Mouse (Mus musculus) thymus, adult 2 months (tissue): Measurements from ENCODE around the gene Sorcs1. TPM values are rescaled to one million over a fixed set of nuclear protein-coding genes. Genes with fewer than 3 reads are reported as not detected.

Source experiments
- DNase-seq: peaks from one replicate; pipeline ENCODE4 v3.0.0; 2021
- H3K27ac ChIP-seq: fragments of 200-500 bp; 2 replicates; pipeline ENCODE4 v1.5.1; 2012; ENCODE audit warnings: low read length, control low read depth; ENCODE audit not compliant: control insufficient read depth, insufficient read depth
- H3K27me3 ChIP-seq: fragments of 200-500 bp; 2 replicates; pipeline ENCODE4 v1.6.1; 2012; ENCODE audit warnings: mild to moderate bottlenecking, low read length, moderate library complexity, mixed read lengths; ENCODE audit not compliant: control insufficient read depth, insufficient read depth
- H3K36me3 ChIP-seq: fragments of 200-500 bp; 2 replicates; pipeline ENCODE4 v1.6.1; 2012; ENCODE audit warnings: mild to moderate bottlenecking, low read length, moderate library complexity; ENCODE audit not compliant: control insufficient read depth, insufficient read depth
- H3K4me1 ChIP-seq: fragments of 200-500 bp; replicated peaks from 2 replicates; pipeline ENCODE4 v1.6.1; 2012; ENCODE audit warnings: low read length; ENCODE audit not compliant: control insufficient read depth, insufficient read depth
- H3K4me3 ChIP-seq: fragments of 200-500 bp; 2 replicates; pipeline ENCODE4 v1.5.1; 2012; ENCODE audit warnings: mild to moderate bottlenecking, low read length, control low read depth, moderate library complexity; ENCODE audit not compliant: control insufficient read depth, insufficient read depth
- CTCF ChIP-seq: fragments of 200-500 bp; IDR thresholded peaks from 2 replicates; pipeline ENCODE4 v1.5.1; 2012; ENCODE audit warnings: mild to moderate bottlenecking, control low read depth, low read length, moderate library complexity, borderline replicate concordance; ENCODE audit not compliant: control insufficient read depth, poor library complexity, insufficient read depth; ENCODE audit errors: extremely low read depth
- POLR2A ChIP-seq: fragments of 200-500 bp; IDR thresholded peaks from 2 replicates; pipeline ENCODE4 v1.6.1; 2012; ENCODE audit warnings: mild to moderate bottlenecking, low read length, control low read depth, moderate library complexity; ENCODE audit not compliant: control insufficient read depth, poor library complexity, insufficient read depth; ENCODE audit errors: extremely low read depth
- WGBS: fragments of 180-500 bp; shearing (Covaris S2); methylation state at CpG from one replicate; pipeline ENCODE4 v1.1.7; 2018; 5-methylcytosine and 5-hydroxymethylcytosine counted together
- polyA plus RNA-seq: library from polyadenylated mRNA; depleted of rRNA; stranded (reverse); fragments of >200 nt; gene quantifications from 2 replicates; pipeline ENCODE4 v1.2.3, GENCODE M21; 2012

Sorcs1 gene
- polyA plus RNA-seq, 1 experiment: 0.23 TPM

DNA sequence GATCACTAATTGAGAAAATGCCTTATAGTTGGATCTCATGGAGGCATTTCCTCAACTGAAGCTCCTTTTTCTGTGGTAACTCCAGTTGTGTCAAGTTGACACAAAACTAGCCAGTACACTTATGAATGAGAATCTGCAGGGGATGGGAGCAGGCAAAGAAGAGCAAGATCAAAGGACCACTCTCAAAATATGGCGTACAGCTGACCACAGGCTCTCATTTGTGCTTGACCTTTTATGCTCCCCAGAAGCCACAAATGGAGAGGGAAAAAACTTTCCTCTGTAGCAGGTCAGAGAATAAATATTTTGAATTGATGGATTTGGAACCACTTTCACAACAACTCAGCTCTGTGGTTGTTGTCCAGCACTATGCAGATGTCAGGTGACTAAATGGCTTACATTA is 14.1 kb downstream of the Sorcs1 start:
- no peaks in the 10 kb centered on the region for H3K36me3 ChIP-seq
- no peak overlapping the region for H3K27ac ChIP-seq
- H3K27me3 ChIP-seq: no peaks in the 10 kb centered on the region
- H3K4me1 ChIP-seq: no peaks in the 10 kb centered on the region
- no peak overlapping the region for H3K4me3 ChIP-seq
- no peak for TF ChIP-seq POLR2A
- no peak for TF ChIP-seq CTCF
- 84% methylated on average over 1 of the region's 1 CpGs for WGBS
- no peak for DNase-seq

DNA sequence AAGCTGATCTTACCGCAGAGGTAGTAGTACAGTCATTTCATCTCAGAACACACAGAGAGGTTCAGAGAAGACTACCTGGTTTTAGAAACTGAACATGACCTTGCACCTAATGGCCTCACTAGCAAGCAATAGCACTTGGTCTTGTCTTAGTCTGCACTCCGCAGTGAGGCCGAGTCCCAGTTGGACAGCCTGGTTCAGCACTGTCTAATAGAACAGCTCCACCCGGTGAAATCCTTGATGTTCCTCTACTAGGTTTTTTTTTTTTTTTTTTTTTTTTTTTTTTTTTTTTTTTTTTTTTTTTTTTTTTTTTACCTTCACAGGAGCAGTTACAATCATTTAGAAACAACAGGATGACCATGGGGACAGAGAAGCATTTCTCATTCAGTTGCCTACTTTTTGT is 19.3 kb downstream of the Sorcs1 start:
- WGBS: 53% methylated on average over 4 of the region's 4 CpGs
- H3K36me3 ChIP-seq: no peaks in the 10 kb centered on the region
- H3K27me3 ChIP-seq: no peaks in the 10 kb centered on the region
- no peak overlapping the region for H3K4me3 ChIP-seq
- TF ChIP-seq POLR2A (no peak), CTCF (no peak)
- no peaks in the 10 kb centered on the region for H3K4me1 ChIP-seq
- H3K27ac ChIP-seq: no peak overlapping the region
- DNase-seq: no peak

DNA sequence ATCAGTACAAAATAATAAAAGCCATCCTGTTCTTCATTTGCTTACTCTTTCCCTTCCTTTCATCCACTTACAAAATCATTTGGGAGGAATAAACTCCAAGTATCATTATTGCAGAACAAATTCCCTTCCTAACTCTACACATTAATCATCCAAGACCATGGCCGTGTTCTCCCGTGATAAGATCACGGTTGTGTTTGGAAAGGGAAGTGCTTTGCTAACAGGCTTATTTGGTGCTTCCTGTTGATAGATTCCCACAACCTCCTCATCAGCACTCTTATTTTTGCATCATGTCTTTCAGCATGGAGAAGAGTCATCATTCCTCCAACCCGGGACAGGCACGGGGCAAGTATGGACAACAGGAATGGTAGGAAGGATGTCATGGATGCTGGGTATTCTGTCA is 25.7 kb downstream of the Sorcs1 start:
- 5% methylated on average over 5 of the region's 5 CpGs for WGBS
- TF ChIP-seq CTCF: no peak
- no peak for TF ChIP-seq POLR2A

DNA sequence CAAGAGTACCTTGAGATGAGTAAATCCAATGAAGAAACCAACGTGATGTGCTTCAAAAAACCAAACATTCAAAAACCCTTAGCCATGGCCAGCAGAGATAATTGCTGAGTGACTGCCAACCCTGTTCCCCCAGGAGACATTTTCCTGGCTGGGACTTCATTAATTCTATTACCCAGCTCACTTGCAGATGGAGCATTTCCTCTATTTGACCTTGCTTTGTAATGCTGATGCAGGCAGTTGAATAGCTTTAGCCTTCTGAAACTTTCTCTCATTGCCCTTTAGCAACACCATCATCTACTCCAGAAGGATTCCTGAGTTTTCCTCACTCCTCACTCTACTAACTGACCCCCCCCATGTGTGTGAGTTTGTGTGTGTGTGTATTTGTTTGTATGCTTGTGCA is 34.6 kb downstream of the Sorcs1 start:
- DNase-seq: no peak
- Histone ChIP-seq H3K27me3 (no peaks in the 10 kb centered on the region), H3K27ac (no peak overlapping the region), H3K4me3 (no peak overlapping the region), H3K36me3 (no peaks in the 10 kb centered on the region), H3K4me1 (no peaks in the 10 kb centered on the region)
- 79% methylated on average over 1 of the region's 1 CpGs for WGBS
- no peak for TF ChIP-seq POLR2A
- no peak for TF ChIP-seq CTCF

More for the DNA sequence above, 25.7 kb downstream of the Sorcs1 start:
- H3K36me3 ChIP-seq: no peaks in the 10 kb centered on the region
- H3K27ac ChIP-seq: no peak overlapping the region
- no peaks in the 10 kb centered on the region for H3K4me1 ChIP-seq
- H3K4me3 ChIP-seq: no peak overlapping the region
- H3K27me3 ChIP-seq: no peaks in the 10 kb centered on the region
- DNase-seq: no peak

DNA sequence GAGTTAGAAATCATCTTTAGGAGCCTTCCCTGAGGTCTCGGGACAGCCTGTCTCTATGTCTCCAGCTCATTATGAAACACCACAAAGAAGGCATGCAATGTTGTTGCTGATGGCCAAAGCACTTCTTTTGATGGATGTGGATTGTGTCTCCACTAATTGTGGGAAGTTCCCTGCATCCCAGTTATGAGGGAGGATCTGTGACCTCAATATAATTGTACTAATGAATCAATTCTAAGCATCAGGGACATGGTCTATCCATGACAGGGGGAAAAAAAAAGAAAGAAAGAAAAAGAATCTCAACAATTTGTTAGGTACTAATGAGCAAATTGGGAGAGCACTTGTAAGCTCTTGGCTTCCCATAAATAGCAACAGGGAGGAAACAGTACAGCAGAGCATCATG is 36.3 kb downstream of the Sorcs1 start:
- Histone ChIP-seq H3K4me3 (no peak overlapping the region), H3K36me3 (no peaks in the 10 kb centered on the region), H3K27ac (no peak overlapping the region), H3K27me3 (no peaks in the 10 kb centered on the region), H3K4me1 (no peaks in the 10 kb centered on the region)
- WGBS: 87% methylated on average over 1 of the region's 1 CpGs
- DNase-seq: no peak
- TF ChIP-seq CTCF (no peak), POLR2A (no peak)

DNA sequence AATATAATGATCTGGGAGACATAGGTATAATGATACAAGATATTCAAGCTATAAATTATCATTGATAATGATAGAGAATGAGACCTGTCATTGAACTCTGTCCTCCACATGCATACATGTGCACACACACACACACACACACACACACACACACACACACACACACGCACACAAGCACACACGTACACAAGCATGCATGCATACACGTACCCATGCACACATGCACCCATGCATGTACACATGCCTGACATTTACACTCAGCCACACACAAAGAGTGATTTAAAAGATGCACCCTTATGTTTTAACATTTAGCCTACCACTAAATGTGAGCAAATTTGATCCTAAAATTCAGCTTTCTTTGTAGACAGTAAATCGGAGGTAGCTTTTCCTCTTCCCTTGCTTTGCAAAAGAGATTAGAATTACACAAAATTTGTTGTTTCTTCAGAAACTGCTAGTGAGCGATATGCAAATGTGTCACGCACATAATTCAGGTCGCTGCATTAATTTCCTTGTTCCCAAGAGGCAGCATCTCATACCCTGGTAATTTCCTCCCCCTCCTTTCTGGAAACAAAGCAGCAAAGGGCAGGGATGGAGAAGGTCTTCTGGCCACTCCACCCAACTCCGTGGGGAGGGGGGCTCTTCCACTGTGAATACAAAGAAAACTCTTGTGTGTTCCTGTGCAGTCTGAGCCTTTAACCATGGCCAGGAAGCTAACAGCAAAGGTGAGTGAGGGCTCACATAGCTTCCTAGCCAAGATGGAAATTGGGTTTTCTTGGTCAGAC is 38.0 kb downstream of the Sorcs1 start:
- TF ChIP-seq CTCF (no peak), POLR2A (no peak)
- DNase-seq: no peak
- no peak overlapping the region for H3K4me3 ChIP-seq
- H3K4me1 ChIP-seq: no peaks in the 10 kb centered on the region
- H3K27me3 ChIP-seq: no peaks in the 10 kb centered on the region
- 89% methylated on average over 8 of the region's 8 CpGs for WGBS
- H3K36me3 ChIP-seq: no peaks in the 10 kb centered on the region
- no peak overlapping the region for H3K27ac ChIP-seq
